Mouse (Mus musculus): ENCODE results near the gene Trip10.

DNA sequence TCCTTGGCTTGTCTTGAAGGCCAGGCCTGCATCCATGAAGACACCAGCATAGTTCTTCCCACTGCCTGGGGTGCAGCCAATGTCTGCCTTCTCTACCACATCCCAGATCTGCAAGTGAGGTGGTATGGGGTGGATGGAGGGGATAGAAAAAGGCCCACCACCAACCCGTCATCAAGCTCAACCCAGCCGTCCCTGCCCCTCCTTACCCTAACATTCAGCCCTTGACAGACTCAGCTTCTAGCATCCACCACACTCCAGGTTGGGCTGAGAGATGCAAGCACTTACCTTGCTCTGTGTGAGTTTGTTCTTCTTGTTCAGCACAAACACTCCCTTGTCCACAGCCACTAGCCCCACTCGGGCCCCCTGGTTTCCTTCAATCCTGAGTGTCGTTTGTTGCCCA lies 27.3 kb upstream of the Trip10 start:
- TF ChIP-seq CTCF (IDR thresholded peaks at IDR 0.05 in 2 of 3, conservative IDR thresholded peaks at IDR 0.05 in 1 of 3; ENCODE audit: control insufficient read depth in 1 of 3, insufficient read depth in 1 of 3, low read depth in 2 of 3, low read length in 3 of 3, poor library complexity in 1 of 3, severe bottlenecking in 1 of 3) (no peak), TBP (IDR thresholded peaks at IDR 0.05; ENCODE audit: low read depth, low read length) (no peak), GATA1 (IDR thresholded peaks at IDR 0.05; ENCODE audit: low read depth, low read length) (no peak), MAZ (IDR thresholded peaks at IDR 0.05; ENCODE audit: low read depth, low read length) (no peak), JUND (IDR thresholded peaks at IDR 0.05; ENCODE audit: low read depth, low read length) (no peak)

Measured in MEL (cell line).